Mouse (Mus musculus) G1E (cell line): ENCODE data around the gene B3galt1. TPM values are rescaled to one million over a fixed set of nuclear protein-coding genes. Genes with fewer than 3 reads are reported as not detected.

Experiments
- ATAC-seq: 2 replicates; pipeline ENCODE4 v1.8.0; 2016; ENCODE audit warnings: mild to moderate bottlenecking; ENCODE audit not compliant: insufficient number of reproducible peaks, poor library complexity, low FRiP score, severe bottlenecking; ENCODE audit errors: extremely low read depth
- DNase-seq: peaks from one replicate; pipeline ENCODE4 v3.0.0; 2012; ENCODE audit warnings: low spot score
- H3K27me3 ChIP-seq: 2 replicates; pipeline ENCODE4 v1.6.1; 2012; ENCODE audit warnings: mild to moderate bottlenecking, low read length, inconsistent platforms; ENCODE audit not compliant: insufficient read depth
- H3K36me3 ChIP-seq: replicated peaks from 2 replicates; pipeline ENCODE3; 2012; ENCODE audit warnings: mild to moderate bottlenecking, inconsistent platforms
- H3K4me1 ChIP-seq: 2 replicates; pipeline ENCODE4 v1.6.1; 2012; ENCODE audit warnings: low read depth, low read length, inconsistent platforms, mixed read lengths; ENCODE audit not compliant: insufficient read depth
- H3K4me3 ChIP-seq: 2 replicates; pipeline ENCODE4 v1.5.1; 2012; ENCODE audit warnings: low read depth, mild to moderate bottlenecking, inconsistent platforms, low read length, moderate library complexity, mixed read lengths
- H3K9me3 ChIP-seq: replicated peaks from 2 replicates; pipeline ENCODE4 v1.6.1; 2012; ENCODE audit warnings: inconsistent platforms
- CTCF ChIP-seq: IDR thresholded peaks from 2 replicates; pipeline ENCODE4 v1.5.1; 2012; ENCODE audit warnings: low read depth, low read length, inconsistent platforms, mixed read lengths
- GATA1 ChIP-seq: IDR thresholded peaks from 2 replicates; pipeline ENCODE4 v1.6.1; 2012; ENCODE audit warnings: borderline replicate concordance, low read length, inconsistent platforms, mixed read lengths
- GATA2 ChIP-seq: IDR thresholded peaks from 2 replicates; pipeline ENCODE4 v1.6.1; 2012; ENCODE audit warnings: low read depth, low read length, inconsistent platforms, borderline replicate concordance
- POLR2AphosphoS5 ChIP-seq: IDR thresholded peaks from 2 replicates; pipeline ENCODE4 v1.6.1; 2012; ENCODE audit warnings: low read depth, low read length, inconsistent platforms; ENCODE audit not compliant: insufficient replicate concordance
- TAL1 ChIP-seq: conservative IDR thresholded peaks from 2 replicates; pipeline ENCODE4 v1.6.1; 2012; ENCODE audit warnings: low read depth, low read length, inconsistent platforms, mixed read lengths
- polyA plus RNA-seq: library from polyadenylated mRNA; stranded (reverse); fragments of >175 nt; gene quantifications from 2 replicates; pipeline ENCODE4 v1.2.3, GENCODE M21; 2012
- total RNA-seq, 2 experiments: library from RNA; stranded (forward) in 1 of 2; stranded (reverse) in 1 of 2; fragments of 200-1000 nt in 1 of 2; fragments of >200 nt in 1 of 2; fragmentation: Nextera tagmentation in 1 of 2; gene quantifications; 2 replicates each; pipeline ENCODE4 v1.2.3; 2014 to 2017

The B3galt1 gene
- total and polyA plus RNA-seq, 3 experiments = 0.16 TPM; not detected in 2

- no peak for TF ChIP-seq GATA2
- no peak for TF ChIP-seq CTCF
- no peak for TF ChIP-seq POLR2AphosphoS5
- TF ChIP-seq GATA1 = no peak
- TF ChIP-seq TAL1 = no peak
- ATAC-seq = no peak
- Histone ChIP-seq H3K4me1 (no peaks in the 10 kb centered on the region), H3K27me3 (no peaks in the 10 kb centered on the region), H3K36me3 (no peaks in the 10 kb centered on the region), H3K9me3 (peaks cover 4% of the 10 kb centered on the region; the same call in 1 of the 2 replicates), H3K4me3 (no peak overlapping the region)
- DNase-seq = no peak
Measured at GRCm38 (mm10) chr2:67591831-67592629, 26.4 kb downstream of the B3galt1 start.

GRCm38 (mm10) chr2:67622902-67623301 is 57.2 kb downstream of the B3galt1 start:
- H3K4me1 ChIP-seq = no peaks in the 10 kb centered on the region
- ATAC-seq (no peak), DNase-seq (no peak)
- H3K27me3 ChIP-seq = no peaks in the 10 kb centered on the region
- TF ChIP-seq GATA1 = no peak
- TF ChIP-seq CTCF = no peak
- no peak for TF ChIP-seq GATA2
- TF ChIP-seq TAL1 = no peak
- TF ChIP-seq POLR2AphosphoS5 = no peak
- H3K4me3 ChIP-seq = no peak overlapping the region
- H3K9me3 ChIP-seq = peaks cover 2% of the 10 kb centered on the region; the same call in 1 of the 2 replicates
- H3K36me3 ChIP-seq = no peaks in the 10 kb centered on the region

GRCm38 (mm10) chr2:67627667-67628066 is 62.0 kb downstream of the B3galt1 start:
- peaks cover 8% of the 10 kb centered on the region for H3K9me3 ChIP-seq
- ATAC-seq (no peak), DNase-seq (no peak)
- no peaks in the 10 kb centered on the region for H3K4me1 ChIP-seq
- H3K27me3 ChIP-seq = no peaks in the 10 kb centered on the region
- TF ChIP-seq GATA1 (no peak), CTCF (no peak), TAL1 (no peak), GATA2 (no peak), POLR2AphosphoS5 (no peak)
- H3K4me3 ChIP-seq = no peak overlapping the region
- no peaks in the 10 kb centered on the region for H3K36me3 ChIP-seq

- Histone ChIP-seq H3K4me3 (no peak overlapping the region), H3K9me3 (peaks cover 5% of the 10 kb centered on the region), H3K27me3 (no peaks in the 10 kb centered on the region), H3K4me1 (no peaks in the 10 kb centered on the region), H3K36me3 (no peaks in the 10 kb centered on the region)
- ATAC-seq (no peak), DNase-seq (no peak)
- TF ChIP-seq TAL1 (no peak), POLR2AphosphoS5 (no peak), CTCF (no peak), GATA2 (no peak), GATA1 (no peak)
Measured at GRCm38 (mm10) chr2:67628289-67628688, 62.6 kb downstream of the B3galt1 start.

- Histone ChIP-seq H3K4me3 (no peak overlapping the region), H3K9me3 (peaks cover 5% of the 10 kb centered on the region; the same call in 1 of the 2 replicates), H3K27me3 (no peaks in the 10 kb centered on the region), H3K4me1 (no peaks in the 10 kb centered on the region), H3K36me3 (no peaks in the 10 kb centered on the region)
- ATAC-seq (no peak), DNase-seq (no peak)
- TF ChIP-seq GATA2 (no peak), POLR2AphosphoS5 (no peak)
Measured at GRCm38 (mm10) chr2:67654847-67655246, 89.2 kb downstream of the B3galt1 start.

GRCm38 (mm10) chr2:67657372-67657771 is 91.7 kb downstream of the B3galt1 start:
- no peaks in the 10 kb centered on the region for H3K4me1 ChIP-seq
- DNase-seq (no peak), ATAC-seq (no peak)
- H3K36me3 ChIP-seq = no peaks in the 10 kb centered on the region
- no peaks in the 10 kb centered on the region for H3K27me3 ChIP-seq
- no peak overlapping the region for H3K4me3 ChIP-seq
- TF ChIP-seq CTCF (no peak), POLR2AphosphoS5 (no peak), GATA2 (no peak), TAL1 (no peak), GATA1 (no peak)
- H3K9me3 ChIP-seq = 0 out of 2 replicates have a peak, but pooled peaks cover 3% of the 10 kb centered on the region

GRCm38 (mm10) chr2:67658091-67658490 is 92.4 kb downstream of the B3galt1 start:
- H3K9me3 ChIP-seq = 0 out of 2 replicates have a peak, but pooled peaks cover 3% of the 10 kb centered on the region
- H3K4me1 ChIP-seq = no peaks in the 10 kb centered on the region
- no peaks in the 10 kb centered on the region for H3K27me3 ChIP-seq
- ATAC-seq (no peak), DNase-seq (no peak)
- no peak for TF ChIP-seq GATA2
- TF ChIP-seq GATA1 = no peak
- no peak for TF ChIP-seq POLR2AphosphoS5
- no peak for TF ChIP-seq TAL1
- no peak for TF ChIP-seq CTCF
- H3K4me3 ChIP-seq = no peak overlapping the region
- H3K36me3 ChIP-seq = no peaks in the 10 kb centered on the region
